ENCODE assay signal across 20 mouse cellular contexts in genomic region chr2:16002925-16003324, GRCm38 (mm10).
DNase-seq lines count a peak whose midpoint lies in the region; ATAC-seq lines count a peak whose summit lies in the region.
"Had no signal": no experiment of that assay in that cellular context is flagged by ENCODE, and none has a peak within 500 bp of the region (broad histone marks: within the 10 kb centered on the region; RNA-seq: fewer than 3 reads in every experiment).

No protein-coding gene starts in this region.

- H3K4me3 ChIP-seq in hindbrain, embryonic 12.5 days: no peak overlapping the region
- no peak overlapping the region for H3K4me3 ChIP-seq in hindbrain, embryonic 16.5 days (ENCODE audit: low read length)
- no peak overlapping the region for H3K4me3 ChIP-seq in neural tube, embryonic 12.5 days
- H3K4me3 ChIP-seq in midbrain, embryonic 14.5 days (replicated peaks; ENCODE audit: low read depth, low read length): no peak overlapping the region
- H3K4me3 ChIP-seq: embryonic facial prominence, embryonic 15.5 days; heart, embryonic 13.5 days had no signal

- no peaks in the 10 kb centered on the region for H3K36me3 ChIP-seq in hindbrain, embryonic 12.5 days
- H3K36me3 ChIP-seq in hindbrain, embryonic 16.5 days (ENCODE audit: control insufficient read depth, insufficient read depth, low read length): no peaks in the 10 kb centered on the region
- H3K36me3 ChIP-seq in neural tube, embryonic 12.5 days: no peaks in the 10 kb centered on the region
- no peaks in the 10 kb centered on the region for H3K36me3 ChIP-seq in midbrain, embryonic 14.5 days (ENCODE audit: control insufficient read depth, insufficient read depth, low read length)
- H3K36me3 ChIP-seq: embryonic facial prominence, embryonic 15.5 days; heart, embryonic 13.5 days had no signal

- H3K27ac ChIP-seq in hindbrain, embryonic 12.5 days: no peak overlapping the region
- no peak overlapping the region for H3K27ac ChIP-seq in hindbrain, embryonic 16.5 days (ENCODE audit: low read depth, low read length)
- no peak overlapping the region for H3K27ac ChIP-seq in neural tube, embryonic 12.5 days
- H3K27ac ChIP-seq in midbrain, embryonic 14.5 days (replicated peaks; ENCODE audit: low read depth, low read length): no peak overlapping the region
- H3K27ac ChIP-seq: embryonic facial prominence, embryonic 15.5 days; heart, embryonic 13.5 days; hindbrain, embryonic 14.5 days had no signal

- no peak overlapping the region for H3K9ac ChIP-seq in hindbrain, embryonic 12.5 days
- H3K9ac ChIP-seq in hindbrain, embryonic 16.5 days (ENCODE audit: low read depth, low read length): no peak overlapping the region
- H3K9ac ChIP-seq in neural tube, embryonic 12.5 days: no peak overlapping the region
- no peak overlapping the region for H3K9ac ChIP-seq in midbrain, embryonic 14.5 days (replicated peaks; ENCODE audit: low read length)
- H3K9ac ChIP-seq: embryonic facial prominence, embryonic 15.5 days; forebrain, postnatal 0 days; heart, embryonic 13.5 days; hindbrain, embryonic 14.5 days had no signal

- no peaks in the 10 kb centered on the region for H3K27me3 ChIP-seq in hindbrain, embryonic 12.5 days
- H3K27me3 ChIP-seq in hindbrain, embryonic 16.5 days (replicated peaks; ENCODE audit: control insufficient read depth, insufficient read depth, low read length): no peaks in the 10 kb centered on the region
- H3K27me3 ChIP-seq in neural tube, embryonic 12.5 days (replicated peaks): no peaks in the 10 kb centered on the region
- no peaks in the 10 kb centered on the region for H3K27me3 ChIP-seq in midbrain, embryonic 14.5 days (ENCODE audit: control insufficient read depth, insufficient read depth, low read length)
- H3K27me3 ChIP-seq: CH12.LX; embryonic facial prominence, embryonic 15.5 days; heart, embryonic 13.5 days had no signal

- DNase-seq in neural tube, embryonic 10.5 days (ENCODE audit: extremely low spot score, low spot score): no peak
- peak; percentile 62 for DNase-seq in midbrain, embryonic 14.5 days
- DNase-seq: adrenal gland, postnatal 14 days; cerebellum, adult 11 months; cerebellum, adult 8-10 months; cerebellum, postnatal 14 days; embryo, embryonic 11 days; forebrain, postnatal 0 days; gastrocnemius, postnatal 14 days; heart, postnatal 36 days had no signal

- H3K4me2 ChIP-seq in hindbrain, embryonic 12.5 days (replicated peaks): no peak overlapping the region
- no peak overlapping the region for H3K4me2 ChIP-seq in hindbrain, embryonic 16.5 days (ENCODE audit: low read length)
- H3K4me2 ChIP-seq in neural tube, embryonic 12.5 days (replicated peaks): no peak overlapping the region
- no peak overlapping the region for H3K4me2 ChIP-seq in midbrain, embryonic 14.5 days (ENCODE audit: low read length)
- H3K4me2 ChIP-seq: embryonic facial prominence, embryonic 15.5 days; heart, embryonic 13.5 days; hindbrain, embryonic 14.5 days had no signal

- H3K9me3 ChIP-seq in hindbrain, embryonic 12.5 days (replicated peaks): no peaks in the 10 kb centered on the region
- no peaks in the 10 kb centered on the region for H3K9me3 ChIP-seq in hindbrain, embryonic 16.5 days (ENCODE audit: control insufficient read depth, low read length)
- no peaks in the 10 kb centered on the region for H3K9me3 ChIP-seq in neural tube, embryonic 12.5 days
- no peaks in the 10 kb centered on the region for H3K9me3 ChIP-seq in midbrain, embryonic 14.5 days (ENCODE audit: control insufficient read depth, low read length)
- H3K9me3 ChIP-seq: embryonic facial prominence, embryonic 15.5 days; heart, embryonic 13.5 days had no signal

- peak; percentile 19; the same call in 1 of the 2 replicates for ATAC-seq in hindbrain, embryonic 12.5 days (ENCODE audit: low FRiP score)
- no peak for ATAC-seq in hindbrain, embryonic 16.5 days
- ATAC-seq in neural tube, embryonic 12.5 days (ENCODE audit: low FRiP score, low read depth): 0 out of 2 replicates have a peak, but pooled peaks have one; percentile 9
- peak; percentile 34; the same call in 1 of the 2 replicates for ATAC-seq in midbrain, embryonic 14.5 days (ENCODE audit: low FRiP score, low TSS enrichment)
- ATAC-seq in erythroblast, adult 5-6 weeks (replicated peaks; ENCODE audit: low FRiP score, poor library complexity, severe bottlenecking): no peak
- no peak for ATAC-seq in activated CD4-positive, CD25-positive, alpha-beta regulatory T cell, adult 4 months
- ATAC-seq: forebrain, postnatal 0 days; intestine, embryonic 16.5 days had no signal

- no peaks in the 10 kb centered on the region for H3K4me1 ChIP-seq in hindbrain, embryonic 12.5 days
- no peaks in the 10 kb centered on the region for H3K4me1 ChIP-seq in hindbrain, embryonic 16.5 days (ENCODE audit: control insufficient read depth, insufficient read depth, low read depth, low read length)
- H3K4me1 ChIP-seq in neural tube, embryonic 12.5 days: no peaks in the 10 kb centered on the region
- no peaks in the 10 kb centered on the region for H3K4me1 ChIP-seq in midbrain, embryonic 14.5 days (ENCODE audit: control insufficient read depth, insufficient read depth, low read length)
- H3K4me1 ChIP-seq: embryonic facial prominence, embryonic 15.5 days; heart, embryonic 13.5 days had no signal

- WGBS in hindbrain, embryonic 12.5 days: 47% methylated on average over 2 of the region's 2 CpGs
- 29% methylated on average over 2 of the region's 2 CpGs for WGBS in hindbrain, embryonic 16.5 days
- WGBS in neural tube, embryonic 12.5 days: 45% methylated on average over 2 of the region's 2 CpGs
- 7% methylated on average over 2 of the region's 2 CpGs for WGBS in midbrain, embryonic 14.5 days

Comparison
In these comparisons a context has a peak if more than half of its experiments do, and no peak if none do; other contexts are left out.
1. ATAC-seq: peak in hindbrain, embryonic 12.5 days (single experiment), neural tube, embryonic 12.5 days (single experiment) and midbrain, embryonic 14.5 days (single experiment); none in hindbrain, embryonic 16.5 days (single experiment), erythroblast, adult 5-6 weeks (single experiment) and activated CD4-positive, CD25-positive, alpha-beta regulatory T cell, adult 4 months (single experiment).